Mouse (Mus musculus): Measurements from ENCODE around the gene Cep72. TPM values are rescaled to one million over a fixed set of nuclear protein-coding genes. Genes with fewer than 3 reads are reported as not detected.
"Not testable (repeated sequence)": the region's sequence is repeated elsewhere in the genome, so short reads cannot be mapped to it uniquely, and the experiment has no call there.

Cep72 gene
- polyA plus RNA-seq, 1 experiment from 2014 or later = 14.7 TPM

- 73% methylated on average over 3 of the region's 3 CpGs for WGBS
- ATAC-seq (ENCODE audit: insufficient number of reproducible peaks, insufficient read depth, low FRiP score, low read depth) = no peak
- no peak overlapping the region for H3K9ac ChIP-seq (replicated peaks; ENCODE audit: low read depth, low read length)
- H3K4me3 ChIP-seq (ENCODE audit: low read depth, low read length) = no peak overlapping the region
- no peaks in the 10 kb centered on the region for H3K36me3 ChIP-seq (ENCODE audit: control insufficient read depth, insufficient read depth, low read length)
- H3K9me3 ChIP-seq (ENCODE audit: control insufficient read depth, low read depth, low read length) = no peaks in the 10 kb centered on the region
- H3K27ac ChIP-seq (ENCODE audit: low read length) = no peak overlapping the region
- no peaks in the 10 kb centered on the region for H3K27me3 ChIP-seq (ENCODE audit: control insufficient read depth, insufficient read depth, low read length)
- no peak overlapping the region for H3K4me2 ChIP-seq (replicated peaks; ENCODE audit: low read depth, low read length)
- no peaks in the 10 kb centered on the region for H3K4me1 ChIP-seq (ENCODE audit: control insufficient read depth, insufficient read depth, low read length)
Observed at GRCm38 (mm10) chr13:74090265-74090664, 28.2 kb upstream of the Cep72 start.

GRCm38 (mm10) chr13:74073369-74073768, 11.3 kb upstream of the Cep72 start:
- no peak for ATAC-seq (ENCODE audit: insufficient number of reproducible peaks, insufficient read depth, low FRiP score, low read depth)
- Histone ChIP-seq H3K4me3 (ENCODE audit: low read depth, low read length) (no peak overlapping the region), H3K4me2 (replicated peaks; ENCODE audit: low read depth, low read length) (no peak overlapping the region), H3K27me3 (ENCODE audit: control insufficient read depth, insufficient read depth, low read length) (no peaks in the 10 kb centered on the region), H3K27ac (ENCODE audit: low read length) (no peak overlapping the region), H3K9ac (replicated peaks; ENCODE audit: low read depth, low read length) (no peak overlapping the region), H3K36me3 (ENCODE audit: control insufficient read depth, insufficient read depth, low read length) (no peaks in the 10 kb centered on the region), H3K4me1 (ENCODE audit: control insufficient read depth, insufficient read depth, low read length) (no peaks in the 10 kb centered on the region), H3K9me3 (ENCODE audit: control insufficient read depth, low read depth, low read length) (no peaks in the 10 kb centered on the region)
- WGBS = 85% methylated on average over 7 of the region's 7 CpGs

- H3K4me3 ChIP-seq (ENCODE audit: low read depth, low read length) = no peak overlapping the region
- 70% methylated on average over 3 of the region's 3 CpGs for WGBS
- H3K36me3 ChIP-seq (ENCODE audit: control insufficient read depth, insufficient read depth, low read length) = no peaks in the 10 kb centered on the region
- H3K4me2 ChIP-seq (replicated peaks; ENCODE audit: low read depth, low read length) = no peak overlapping the region
- ATAC-seq (ENCODE audit: insufficient number of reproducible peaks, insufficient read depth, low FRiP score, low read depth) = no peak
- no peaks in the 10 kb centered on the region for H3K27me3 ChIP-seq (ENCODE audit: control insufficient read depth, insufficient read depth, low read length)
- H3K9me3 ChIP-seq (ENCODE audit: control insufficient read depth, low read depth, low read length) = no peaks in the 10 kb centered on the region
- H3K27ac ChIP-seq (ENCODE audit: low read length) = no peak overlapping the region
- H3K4me1 ChIP-seq (ENCODE audit: control insufficient read depth, insufficient read depth, low read length) = no peaks in the 10 kb centered on the region
- H3K9ac ChIP-seq (replicated peaks; ENCODE audit: low read depth, low read length) = no peak overlapping the region
Observed at GRCm38 (mm10) chr13:74071714-74072113, 9.6 kb upstream of the Cep72 start.

- H3K27ac ChIP-seq (ENCODE audit: low read length); H3K4me1 ChIP-seq (ENCODE audit: control insufficient read depth, insufficient read depth, low read length); H3K9ac ChIP-seq (replicated peaks; ENCODE audit: low read depth, low read length); H3K27me3 ChIP-seq (ENCODE audit: control insufficient read depth, insufficient read depth, low read length); H3K4me3 ChIP-seq (ENCODE audit: low read depth, low read length); H3K4me2 ChIP-seq (replicated peaks; ENCODE audit: low read depth, low read length); ATAC-seq (ENCODE audit: insufficient number of reproducible peaks, insufficient read depth, low FRiP score, low read depth); H3K36me3 ChIP-seq (ENCODE audit: control insufficient read depth, insufficient read depth, low read length); H3K9me3 ChIP-seq (ENCODE audit: control insufficient read depth, low read depth, low read length): not testable (repeated sequence)
- 71% methylated on average over 1 of the region's 1 CpGs for WGBS
Observed at GRCm38 (mm10) chr13:74071244-74071643, 9.1 kb upstream of the Cep72 start.

- H3K27me3 ChIP-seq (ENCODE audit: control insufficient read depth, insufficient read depth, low read length) = no peaks in the 10 kb centered on the region
- H3K4me2 ChIP-seq (replicated peaks; ENCODE audit: low read depth, low read length) = no peak overlapping the region
- no peak overlapping the region for H3K4me3 ChIP-seq (ENCODE audit: low read depth, low read length)
- H3K27ac ChIP-seq (ENCODE audit: low read length) = no peak overlapping the region
- no peak overlapping the region for H3K9ac ChIP-seq (replicated peaks; ENCODE audit: low read depth, low read length)
- WGBS = 88% methylated on average over 1 of the region's 1 CpGs
- H3K9me3 ChIP-seq (ENCODE audit: control insufficient read depth, low read depth, low read length) = no peaks in the 10 kb centered on the region
- no peak for ATAC-seq (ENCODE audit: insufficient number of reproducible peaks, insufficient read depth, low FRiP score, low read depth)
- no peaks in the 10 kb centered on the region for H3K36me3 ChIP-seq (ENCODE audit: control insufficient read depth, insufficient read depth, low read length)
- no peaks in the 10 kb centered on the region for H3K4me1 ChIP-seq (ENCODE audit: control insufficient read depth, insufficient read depth, low read length)
Observed at GRCm38 (mm10) chr13:74066576-74066975, 4.5 kb upstream of the Cep72 start.

GRCm38 (mm10) chr13:74063340-74064050, 1.4 kb upstream of the Cep72 start:
- no peaks in the 10 kb centered on the region for H3K27me3 ChIP-seq (ENCODE audit: control insufficient read depth, insufficient read depth, low read length)
- H3K4me2 ChIP-seq (replicated peaks; ENCODE audit: low read depth, low read length) = no peak overlapping the region
- H3K9ac ChIP-seq (replicated peaks; ENCODE audit: low read depth, low read length) = no peak overlapping the region
- no peak overlapping the region for H3K27ac ChIP-seq (ENCODE audit: low read length)
- no peaks in the 10 kb centered on the region for H3K36me3 ChIP-seq (ENCODE audit: control insufficient read depth, insufficient read depth, low read length)
- no peaks in the 10 kb centered on the region for H3K4me1 ChIP-seq (ENCODE audit: control insufficient read depth, insufficient read depth, low read length)
- WGBS = 85% methylated on average over 1 of the region's 1 CpGs
- H3K9me3 ChIP-seq (ENCODE audit: control insufficient read depth, low read depth, low read length) = no peaks in the 10 kb centered on the region
- H3K4me3 ChIP-seq (ENCODE audit: low read depth, low read length) = no peak overlapping the region
- ATAC-seq (ENCODE audit: insufficient number of reproducible peaks, insufficient read depth, low FRiP score, low read depth) = no peak

GRCm38 (mm10) chr13:74062378-74063128, 454 bp upstream of the Cep72 start:
- H3K27me3 ChIP-seq (ENCODE audit: control insufficient read depth, insufficient read depth, low read length) = no peaks in the 10 kb centered on the region
- no peak for ATAC-seq (ENCODE audit: insufficient number of reproducible peaks, insufficient read depth, low FRiP score, low read depth)
- H3K9me3 ChIP-seq (ENCODE audit: control insufficient read depth, low read depth, low read length) = no peaks in the 10 kb centered on the region
- H3K4me2 ChIP-seq (replicated peaks; ENCODE audit: low read depth, low read length) = peak overlapping the region; percentile 30
- 27% methylated on average over 10 of the region's 11 CpGs for WGBS
- no peak overlapping the region for H3K27ac ChIP-seq (ENCODE audit: low read length)
- no peaks in the 10 kb centered on the region for H3K4me1 ChIP-seq (ENCODE audit: control insufficient read depth, insufficient read depth, low read length)
- no peak overlapping the region for H3K9ac ChIP-seq (replicated peaks; ENCODE audit: low read depth, low read length)
- H3K36me3 ChIP-seq (ENCODE audit: control insufficient read depth, insufficient read depth, low read length) = peaks cover 5% of the 10 kb centered on the region; the same call in 1 of the 2 replicates
- H3K4me3 ChIP-seq (ENCODE audit: low read depth, low read length) = peak overlapping the region; percentile 61

- no peak overlapping the region for H3K27ac ChIP-seq (ENCODE audit: low read length)
- no peak overlapping the region for H3K4me2 ChIP-seq (replicated peaks; ENCODE audit: low read depth, low read length)
- H3K9ac ChIP-seq (replicated peaks; ENCODE audit: low read depth, low read length) = no peak overlapping the region
- H3K4me3 ChIP-seq (ENCODE audit: low read depth, low read length) = no peak overlapping the region
- WGBS = 87% methylated on average over 9 of the region's 9 CpGs
- no peak for ATAC-seq (ENCODE audit: insufficient number of reproducible peaks, insufficient read depth, low FRiP score, low read depth)
- no peaks in the 10 kb centered on the region for H3K9me3 ChIP-seq (ENCODE audit: control insufficient read depth, low read depth, low read length)
- no peaks in the 10 kb centered on the region for H3K4me1 ChIP-seq (ENCODE audit: control insufficient read depth, insufficient read depth, low read length)
- H3K36me3 ChIP-seq (ENCODE audit: control insufficient read depth, insufficient read depth, low read length) = peaks cover 9% of the 10 kb centered on the region; the same call in 1 of the 2 replicates
- no peaks in the 10 kb centered on the region for H3K27me3 ChIP-seq (ENCODE audit: control insufficient read depth, insufficient read depth, low read length)
Observed at GRCm38 (mm10) chr13:74058081-74058480, 4.0 kb downstream of the Cep72 start.
